Mouse (Mus musculus) ES-Bruce4 (cell line): ENCODE data around the gene Sdf2l1.

Experiments
- CTCF ChIP-seq: IDR thresholded peaks from one replicate; pipeline ENCODE4 v1.8.1; 2011; ENCODE audit warnings: low read depth, low read length
- EP300 ChIP-seq: IDR thresholded peaks from 2 replicates; pipeline ENCODE4 v1.6.1; 2011; ENCODE audit warnings: low read depth, low read length; ENCODE audit not compliant: insufficient read depth
- POLR2A ChIP-seq: IDR thresholded peaks from one replicate; pipeline ENCODE4 v1.8.1; 2011; ENCODE audit warnings: low read length; ENCODE audit not compliant: insufficient read depth

- TF ChIP-seq POLR2A (peak; percentile 46), CTCF (peak; percentile 63), EP300 (no peak)
These were observed at the start of gene Sdf2l1 for GRCm38 (mm10) chr16:17132089-17132905.
